ENCODE assay signal across 8 mouse cellular contexts in genomic region chr17:3313711-3314624, GRCm38 (mm10). TPM values are rescaled to one million over a fixed set of nuclear protein-coding genes. Genes with fewer than 3 reads are reported as not detected.
DNase-seq lines count a peak whose midpoint lies in the region; ATAC-seq lines count a peak whose summit lies in the region.

No protein-coding gene starts in this region.

- DNase-seq in 3T3-L1 (ENCODE audit: low read depth, low spot score) (peak; percentile 68), liver (peak; percentile 85)
- DNase-seq in adrenal gland, postnatal 14 days = peak; percentile 86
- DNase-seq in heart, adult 8-10 months (ENCODE audit: low spot score) = peak; percentile 41
- DNase-seq in kidney, adult 8-10 months = peak; percentile 45 to 52
- peak; percentile 35 to 38 for DNase-seq in spleen, postnatal 14 days (ENCODE audit: low spot score in 2 of 2)

- no peaks in the 10 kb centered on the region for H3K27me3 ChIP-seq in embryonic facial prominence, embryonic 12.5 days

- H3K4me3 ChIP-seq in embryonic facial prominence, embryonic 12.5 days = peak overlapping the region; percentile 33

- 5% methylated on average over 60 of the region's 60 CpGs for WGBS in embryonic facial prominence, embryonic 12.5 days

- 0 out of 2 replicates have a peak, but pooled peaks cover 3% of the 10 kb centered on the region for H3K4me1 ChIP-seq in embryonic facial prominence, embryonic 12.5 days

- peak overlapping the region; percentile 54 for H3K27ac ChIP-seq in embryonic facial prominence, embryonic 12.5 days

- ATAC-seq in embryonic facial prominence, embryonic 12.5 days (ENCODE audit: insufficient number of reproducible peaks, insufficient read depth, low FRiP score, low TSS enrichment) = peak; percentile 96
- peak; percentile 66; the same call in 1 of the 2 replicates for ATAC-seq in monocyte, adult 5-6 weeks (replicated peaks; ENCODE audit: insufficient number of reproducible peaks, low FRiP score, low TSS enrichment, poor library complexity, severe bottlenecking)

- peak overlapping the region; percentile 37; the same call in 1 of the 2 replicates for H3K9ac ChIP-seq in embryonic facial prominence, embryonic 12.5 days

- peak overlapping the region; percentile 50 for H3K4me2 ChIP-seq in embryonic facial prominence, embryonic 12.5 days (replicated peaks)

- no peaks in the 10 kb centered on the region for H3K9me3 ChIP-seq in embryonic facial prominence, embryonic 12.5 days

- H3K36me3 ChIP-seq in embryonic facial prominence, embryonic 12.5 days = no peaks in the 10 kb centered on the region

RNA-seq across cellular contexts. Expression of gene Tiam2, which starts 12.4 kb away (rescaled TPM):
- 14.6 and 18.6 TPM in 2 replicates for total RNA-seq in adrenal gland, postnatal 14 days (2021)
- polyA plus RNA-seq in embryonic facial prominence, embryonic 12.5 days (2016; fragmentation: Nextera tagmentation; extraction: Ambion mirVana) = 19.5 and 23.2 TPM in 2 replicates
- 1 to 10 TPM; 2.0 to 4.9 (median 2.5) TPM for total RNA-seq in heart, adult 8-10 months (2022)
- total RNA-seq in monocyte, adult 5-6 weeks (2017) = 128 to 196 TPM (median 161 TPM) in 3 replicates

Comparison
In these comparisons a context has a peak if more than half of its experiments do, and no peak if none do; other contexts are left out.
1. Peak in every context shown above with its lines: DNase-seq, ATAC-seq, H3K4me3 ChIP-seq and H3K27ac ChIP-seq.